Mouse (Mus musculus): Measurements from ENCODE around the gene Atp7b.

Atp7b gene

GRCm38 (mm10) chr8:22059821-22060445 lies at the start of gene Atp7b:
Gene Atp7b (minus strand): TSS chr8:22060305.
- DNase-seq (ENCODE audit: inconsistent age in 2 of 2, low spot score in 1 of 2) = peak in 1 of 2 experiments; percentile 83

GRCm38 (mm10) chr8:22107020-22107419 lies 46.9 kb upstream of the Atp7b start:
- no peak for DNase-seq (ENCODE audit: inconsistent age in 2 of 2, low spot score in 1 of 2)

GRCm38 (mm10) chr8:22091568-22091967 lies 31.5 kb upstream of the Atp7b start:
- peak in 1 of 2 experiments; percentile 43 for DNase-seq (ENCODE audit: inconsistent age in 2 of 2, low spot score in 1 of 2)

GRCm38 (mm10) chr8:22089226-22089625 lies 29.1 kb upstream of the Atp7b start:
- DNase-seq (ENCODE audit: inconsistent age in 2 of 2, low spot score in 1 of 2) = no peak

GRCm38 (mm10) chr8:22079313-22080007 lies 19.4 kb upstream of the Atp7b start:
- no peak for DNase-seq (ENCODE audit: inconsistent age in 2 of 2, low spot score in 1 of 2)

- DNase-seq (ENCODE audit: inconsistent age in 2 of 2, low spot score in 1 of 2) = peak in 1 of 2 experiments; percentile 76
Measured at GRCm38 (mm10) chr8:22061126-22061525, 1.0 kb upstream of the Atp7b start.

GRCm38 (mm10) chr8:22060446-22060889 lies 363 bp upstream of the Atp7b start, which contains the start of gene Alg11:
Gene Alg11 (plus strand): TSS chr8:22060721.
- peak; percentile 98 for DNase-seq (ENCODE audit: inconsistent age in 2 of 2, low spot score in 1 of 2)

- no peak for DNase-seq (ENCODE audit: inconsistent age in 2 of 2, low spot score in 1 of 2)
Measured at GRCm38 (mm10) chr8:22059153-22059738, 859 bp downstream of the Atp7b start.

GRCm38 (mm10) chr8:22058368-22058767 lies 1.7 kb downstream of the Atp7b start:
- no peak for DNase-seq (ENCODE audit: inconsistent age in 2 of 2, low spot score in 1 of 2)

GRCm38 (mm10) chr8:22056850-22057249 lies 3.3 kb downstream of the Atp7b start:
- no peak for DNase-seq (ENCODE audit: inconsistent age in 2 of 2, low spot score in 1 of 2)

GRCm38 (mm10) chr8:22055492-22055877 lies 4.6 kb downstream of the Atp7b start:
- no peak for DNase-seq (ENCODE audit: inconsistent age in 2 of 2, low spot score in 1 of 2)

- peak; percentile 39 to 76 for DNase-seq (ENCODE audit: inconsistent age in 2 of 2, low spot score in 1 of 2)
Measured at GRCm38 (mm10) chr8:22054674-22055491, 5.2 kb downstream of the Atp7b start.

GRCm38 (mm10) chr8:22047699-22048464 lies 12.2 kb downstream of the Atp7b start:
- peak; percentile 31 to 75 for DNase-seq (ENCODE audit: inconsistent age in 2 of 2, low spot score in 1 of 2)

- DNase-seq (ENCODE audit: inconsistent age in 2 of 2, low spot score in 1 of 2) = no peak
Measured at GRCm38 (mm10) chr8:22043706-22044105, 16.4 kb downstream of the Atp7b start.

- DNase-seq (ENCODE audit: inconsistent age in 2 of 2, low spot score in 1 of 2) = no peak
Measured at GRCm38 (mm10) chr8:22042515-22042914, 17.6 kb downstream of the Atp7b start.

GRCm38 (mm10) chr8:22040153-22040509 lies 20.0 kb downstream of the Atp7b start:
- DNase-seq (ENCODE audit: inconsistent age in 2 of 2, low spot score in 1 of 2) = no peak

GRCm38 (mm10) chr8:22039468-22040152 lies 20.5 kb downstream of the Atp7b start:
- DNase-seq (ENCODE audit: inconsistent age in 2 of 2, low spot score in 1 of 2) = no peak

- no peak for DNase-seq (ENCODE audit: inconsistent age in 2 of 2, low spot score in 1 of 2)
Measured at GRCm38 (mm10) chr8:22037022-22037421, 23.1 kb downstream of the Atp7b start.

- DNase-seq (ENCODE audit: inconsistent age in 2 of 2, low spot score in 1 of 2) = no peak
Measured at GRCm38 (mm10) chr8:22036137-22036536, 24.0 kb downstream of the Atp7b start.

- no peak for DNase-seq (ENCODE audit: inconsistent age in 2 of 2, low spot score in 1 of 2)
Measured at GRCm38 (mm10) chr8:22030990-22031389, 29.1 kb downstream of the Atp7b start.

Data from adrenal gland, adult (tissue).